Mouse (Mus musculus) limb, embryonic 15.5 days (tissue): ENCODE measurements around the gene Gna11. TPM values are rescaled to one million over a fixed set of nuclear protein-coding genes. Genes with fewer than 3 reads are reported as not detected.

ENCODE experiments used
- ATAC-seq: fragments of 200-750 bp; cut with Nextera tagmentation; 2 replicates; pipeline ENCODE4 v1.8.0; 2017; ENCODE audit warnings: low read depth, moderate TSS enrichment; ENCODE audit not compliant: insufficient number of reproducible peaks, low FRiP score, low TSS enrichment
- H3K27ac ChIP-seq: fragments of 300-500 bp; sonication (generic); 2 replicates; pipeline ENCODE4 v1.5.1; 2015; ENCODE audit warnings: moderate library complexity, mild to moderate bottlenecking, inconsistent platforms
- H3K27me3 ChIP-seq: fragments of 300-500 bp; sonication (generic); 2 replicates; pipeline ENCODE4 v1.6.1; 2015; ENCODE audit warnings: inconsistent platforms
- H3K36me3 ChIP-seq: fragments of 300-500 bp; sonication (generic); 2 replicates; pipeline ENCODE4 v1.6.1; 2015; ENCODE audit warnings: inconsistent platforms
- H3K4me1 ChIP-seq: fragments of 300-500 bp; sonication (generic); 2 replicates; pipeline ENCODE4 v1.6.1; 2015; ENCODE audit warnings: inconsistent platforms
- H3K4me2 ChIP-seq: fragments of 300-500 bp; sonication (generic); 2 replicates; pipeline ENCODE4 v1.6.1; 2015; ENCODE audit warnings: mild to moderate bottlenecking, inconsistent platforms
- H3K4me3 ChIP-seq: fragments of 300-500 bp; sonication (generic); 2 replicates; pipeline ENCODE4 v1.5.1; 2015; ENCODE audit warnings: mild to moderate bottlenecking, inconsistent platforms
- H3K9ac ChIP-seq: fragments of 300-500 bp; sonication (generic); 2 replicates; pipeline ENCODE4 v1.6.1; 2015; ENCODE audit warnings: inconsistent platforms
- H3K9me3 ChIP-seq: fragments of 300-500 bp; sonication (generic); 2 replicates; pipeline ENCODE4 v1.6.1; 2016; ENCODE audit warnings: inconsistent platforms
- WGBS: fragments of 180-500 bp; shearing (Covaris S2); methylation state at CpG from one replicate; pipeline ENCODE4 v1.1.7; 2015; 5-methylcytosine and 5-hydroxymethylcytosine counted together
- polyA plus RNA-seq: library from polyadenylated mRNA; unstranded; fragments of >200 nt; fragmentation: Nextera tagmentation; extraction: Ambion mirVana; gene quantifications from 2 replicates; pipeline ENCODE4 v1.2.1, GENCODE M21; 2015

Gna11 gene
- polyA plus RNA-seq, 1 experiment from 2014 or later, result 81.7 TPM

DNA sequence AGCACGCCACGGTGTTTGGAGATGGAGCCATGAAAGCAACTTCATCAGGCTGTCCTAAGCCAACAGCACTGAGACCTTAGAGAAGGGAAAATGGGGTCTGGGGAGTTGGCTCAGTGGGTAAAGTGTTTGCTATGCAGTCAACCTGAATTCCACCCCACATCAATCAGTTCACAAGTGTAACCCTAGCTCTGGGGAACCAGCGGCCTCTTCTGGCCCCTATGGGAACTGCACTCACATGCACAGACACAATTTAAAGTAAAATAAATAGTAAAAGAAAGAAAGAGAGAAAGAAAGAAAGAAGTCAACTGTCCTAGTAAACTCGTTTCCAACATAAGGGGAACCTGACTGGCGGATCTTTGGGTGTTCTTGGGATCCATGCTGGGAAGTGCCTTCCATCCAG lies 31.2 kb downstream of the Gna11 start:
- Histone ChIP-seq H3K4me1 (0 out of 2 replicates have a peak, but pooled peaks cover 6% of the 10 kb centered on the region), H3K4me2 (no peak overlapping the region), H3K9ac (no peak overlapping the region), H3K36me3 (no peaks in the 10 kb centered on the region), H3K27me3 (no peaks in the 10 kb centered on the region), H3K27ac (no peak overlapping the region), H3K9me3 (no peaks in the 10 kb centered on the region), H3K4me3 (no peak overlapping the region)
- ATAC-seq, result no peak
- 85% methylated on average over 5 of the region's 5 CpGs for WGBS

DNA sequence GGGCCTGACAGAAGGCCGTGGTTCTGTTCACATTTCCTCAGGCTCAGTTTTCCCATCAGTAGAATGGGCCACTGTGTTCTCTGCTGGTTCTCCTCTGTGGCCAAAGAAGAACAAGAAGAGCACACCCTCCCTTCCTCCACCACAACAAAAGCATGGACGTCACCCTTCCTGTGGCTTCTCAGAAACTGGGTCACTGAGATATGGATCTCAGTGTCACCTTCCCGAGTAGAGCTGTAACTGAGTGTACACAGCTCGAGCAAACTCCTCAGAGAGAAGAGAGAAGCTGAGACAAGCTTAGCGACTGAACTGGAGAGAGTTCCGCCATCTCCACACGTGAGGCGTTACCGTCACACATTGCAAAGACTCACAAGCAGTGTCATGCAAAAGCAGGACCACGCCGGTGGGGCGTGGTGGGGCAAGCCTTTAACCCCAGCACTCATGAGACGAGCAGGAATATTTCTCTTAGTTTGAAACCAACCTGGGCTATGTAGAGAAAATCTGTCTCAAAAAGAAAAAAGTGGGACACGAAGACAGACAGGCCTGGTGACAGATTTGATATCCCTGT lies 34.7 kb downstream of the Gna11 start:
- no peak for ATAC-seq
- Histone ChIP-seq H3K27me3 (no peaks in the 10 kb centered on the region), H3K4me1 (0 out of 2 replicates have a peak, but pooled peaks cover 6% of the 10 kb centered on the region), H3K36me3 (no peaks in the 10 kb centered on the region), H3K27ac (no peak overlapping the region), H3K4me3 (no peak overlapping the region), H3K9ac (no peak overlapping the region), H3K9me3 (no peaks in the 10 kb centered on the region), H3K4me2 (no peak overlapping the region)
- WGBS, result 71% methylated on average over 14 of the region's 14 CpGs

DNA sequence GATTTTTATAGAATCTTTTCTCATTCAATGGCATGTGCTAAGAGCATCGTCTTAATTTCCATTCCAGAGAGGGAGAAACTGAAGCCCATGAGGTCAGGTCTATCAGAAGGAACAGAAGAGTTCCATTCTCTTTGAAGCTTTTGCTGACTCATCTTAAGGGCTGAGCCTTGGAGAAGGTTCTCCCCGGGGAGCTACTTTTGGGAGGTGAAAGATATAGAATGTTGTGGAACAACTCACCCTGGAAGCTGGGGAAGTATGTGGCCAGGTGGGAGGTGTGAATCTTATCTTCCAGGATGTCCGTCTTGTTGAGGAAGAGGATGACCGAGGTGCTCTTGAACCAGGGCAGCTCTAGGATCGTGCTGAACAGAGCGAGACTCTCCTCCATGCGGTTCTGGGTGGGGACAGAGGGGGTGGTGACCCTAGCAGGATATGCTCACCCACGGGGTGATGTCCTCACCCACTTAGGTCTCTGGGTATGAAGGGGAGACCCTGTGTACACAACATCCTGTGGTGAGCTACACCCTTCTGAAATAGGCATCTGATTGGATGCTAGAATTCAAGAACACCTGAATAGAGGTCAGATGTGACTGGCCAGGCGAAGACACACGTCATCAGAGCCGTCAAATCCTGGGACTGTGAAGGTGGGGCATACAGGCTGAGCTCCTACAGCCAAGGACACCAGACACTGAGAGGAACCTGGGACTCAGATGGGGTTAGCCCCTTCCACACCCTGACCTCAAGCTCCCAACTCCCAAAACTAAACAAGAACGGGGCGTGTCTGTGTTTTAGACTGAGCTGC lies 37.1 kb downstream of the Gna11 start:
- Histone ChIP-seq H3K9ac (no peak overlapping the region), H3K4me2 (no peak overlapping the region), H3K4me1 (peaks cover 8% of the 10 kb centered on the region), H3K27me3 (peaks cover 11% of the 10 kb centered on the region), H3K9me3 (no peaks in the 10 kb centered on the region), H3K36me3 (no peaks in the 10 kb centered on the region), H3K27ac (no peak overlapping the region), H3K4me3 (no peak overlapping the region)
- ATAC-seq, result no peak
- WGBS, result 72% methylated on average over 13 of the region's 13 CpGs

DNA sequence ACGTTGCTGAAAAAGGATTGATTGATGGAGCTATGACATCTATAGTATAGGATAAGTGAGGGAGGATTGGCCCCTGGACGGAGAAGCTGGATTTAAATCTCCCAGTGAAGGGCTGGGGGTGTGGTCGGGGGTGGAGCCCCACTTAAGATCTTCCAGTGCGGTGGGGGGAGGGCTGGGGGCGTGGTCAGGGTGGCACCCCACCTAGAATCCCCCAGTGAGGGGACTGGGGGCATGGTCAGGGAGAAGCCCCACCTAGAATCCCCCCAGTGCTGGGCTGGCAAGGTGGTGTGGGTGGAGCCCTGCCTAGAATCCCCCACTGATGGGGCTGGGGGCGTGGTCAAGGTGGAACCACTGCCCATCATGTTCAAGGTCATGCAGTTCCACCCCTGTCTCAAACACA lies 37.9 kb downstream of the Gna11 start:
- H3K36me3 ChIP-seq, result no peaks in the 10 kb centered on the region
- 33% methylated on average over 6 of the region's 6 CpGs for WGBS
- ATAC-seq, result no peak

DNA sequence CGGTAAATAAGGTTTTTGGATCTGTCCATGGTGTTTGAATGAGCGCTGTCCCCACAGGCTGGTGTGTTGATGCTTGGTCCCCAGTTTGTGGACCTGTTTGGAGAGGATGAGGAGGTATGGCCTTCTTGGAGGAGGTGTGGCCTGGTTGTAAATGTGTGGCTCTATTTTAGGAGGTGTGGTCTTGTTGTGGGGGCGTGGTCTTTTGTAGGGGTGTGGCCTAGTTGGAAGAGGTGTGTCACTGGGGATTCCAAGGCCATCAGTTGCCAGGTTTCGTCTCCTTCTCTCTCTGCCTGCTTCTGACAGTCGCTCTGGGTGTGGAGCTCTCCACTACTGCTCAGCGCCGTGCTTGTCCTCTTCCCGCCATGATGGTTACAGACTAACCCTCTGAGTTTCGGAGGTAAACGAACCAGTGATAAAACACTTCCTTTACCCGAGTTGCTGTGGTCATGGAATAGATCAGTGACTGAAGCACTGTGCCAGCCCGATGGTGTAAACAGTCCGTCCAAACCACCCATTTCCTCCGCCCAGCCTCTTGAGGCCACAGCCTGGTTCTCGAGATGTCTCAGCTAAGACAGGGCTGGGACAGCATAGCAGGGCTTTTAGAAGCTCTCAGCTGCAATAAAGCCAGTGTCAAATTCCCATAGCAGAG lies 39.9 kb downstream of the Gna11 start:
- Histone ChIP-seq H3K4me2 (no peak overlapping the region), H3K4me1 (peaks cover 8% of the 10 kb centered on the region)

More for the DNA sequence above, 37.9 kb downstream of the Gna11 start:
- H3K4me2 ChIP-seq, result no peak overlapping the region
- H3K4me1 ChIP-seq, result peaks cover 11% of the 10 kb centered on the region
- H3K27ac ChIP-seq, result no peak overlapping the region
- no peak overlapping the region for H3K9ac ChIP-seq
- no peak overlapping the region for H3K4me3 ChIP-seq
- H3K27me3 ChIP-seq, result peaks cover 13% of the 10 kb centered on the region
- no peaks in the 10 kb centered on the region for H3K9me3 ChIP-seq

DNA sequence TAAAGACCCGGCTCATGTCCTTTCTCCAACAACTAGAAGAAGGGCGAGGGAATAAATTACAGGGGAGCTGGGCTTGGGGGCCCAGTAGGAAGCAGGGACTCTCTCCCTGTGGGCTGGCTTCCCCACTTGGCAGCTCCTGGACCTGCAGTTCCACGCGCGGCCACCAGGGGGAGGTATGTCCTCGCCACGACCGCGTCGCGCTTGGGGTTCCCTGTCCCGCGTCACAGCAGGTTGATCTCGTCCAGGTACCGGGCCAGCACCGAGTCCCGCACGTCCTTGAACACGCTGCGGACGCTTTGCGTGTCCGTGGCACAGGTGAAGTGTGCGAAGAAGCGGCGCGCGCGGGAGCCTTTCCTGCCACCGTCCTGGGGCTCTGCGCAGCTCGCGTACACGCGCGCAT lies 42.3 kb downstream of the Gna11 start:
- no peak for ATAC-seq

More for the DNA sequence above, 39.9 kb downstream of the Gna11 start:
- Histone ChIP-seq H3K36me3 (no peaks in the 10 kb centered on the region), H3K27me3 (peaks cover 13% of the 10 kb centered on the region), H3K27ac (no peak overlapping the region), H3K9me3 (no peaks in the 10 kb centered on the region), H3K4me3 (no peak overlapping the region), H3K9ac (no peak overlapping the region)
- no peak for ATAC-seq
- WGBS, result 76% methylated on average over 15 of the region's 15 CpGs

DNA sequence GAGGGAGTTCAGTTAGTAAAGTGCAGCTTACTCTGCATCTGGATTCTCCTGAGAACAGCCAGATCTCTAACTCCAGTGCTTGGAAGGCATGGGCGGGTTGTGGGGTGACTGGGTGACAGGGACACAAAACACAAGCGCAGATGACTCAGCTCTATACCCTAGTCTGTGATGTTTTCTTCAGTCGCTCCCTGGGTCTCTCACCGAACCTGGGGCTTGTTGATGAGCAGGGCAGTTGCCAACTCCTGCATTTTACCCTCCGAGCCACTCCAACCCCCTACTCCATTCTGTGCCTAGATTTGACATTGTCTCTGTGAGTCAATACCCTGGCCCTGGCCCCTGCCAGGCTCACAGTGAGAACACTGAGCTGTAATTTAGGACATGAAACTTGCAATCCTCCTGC lies 43.1 kb downstream of the Gna11 start:
- Histone ChIP-seq H3K4me2 (no peak overlapping the region), H3K27ac (no peak overlapping the region), H3K4me3 (no peak overlapping the region), H3K36me3 (no peaks in the 10 kb centered on the region), H3K9me3 (no peaks in the 10 kb centered on the region), H3K4me1 (peaks cover 15% of the 10 kb centered on the region), H3K9ac (no peak overlapping the region), H3K27me3 (peaks cover 13% of the 10 kb centered on the region)
- ATAC-seq, result no peak
- 82% methylated on average over 5 of the region's 5 CpGs for WGBS

More for the DNA sequence above, 42.3 kb downstream of the Gna11 start:
- Histone ChIP-seq H3K27me3 (peaks cover 13% of the 10 kb centered on the region), H3K4me3 (peak overlapping the region; percentile 36), H3K9ac (peak overlapping the region; percentile 28; the same call in 1 of the 2 replicates), H3K36me3 (no peaks in the 10 kb centered on the region), H3K9me3 (no peaks in the 10 kb centered on the region), H3K4me1 (peaks cover 8% of the 10 kb centered on the region), H3K27ac (no peak overlapping the region), H3K4me2 (peak overlapping the region; percentile 75)
- WGBS, result 9% methylated on average over 36 of the region's 36 CpGs

DNA sequence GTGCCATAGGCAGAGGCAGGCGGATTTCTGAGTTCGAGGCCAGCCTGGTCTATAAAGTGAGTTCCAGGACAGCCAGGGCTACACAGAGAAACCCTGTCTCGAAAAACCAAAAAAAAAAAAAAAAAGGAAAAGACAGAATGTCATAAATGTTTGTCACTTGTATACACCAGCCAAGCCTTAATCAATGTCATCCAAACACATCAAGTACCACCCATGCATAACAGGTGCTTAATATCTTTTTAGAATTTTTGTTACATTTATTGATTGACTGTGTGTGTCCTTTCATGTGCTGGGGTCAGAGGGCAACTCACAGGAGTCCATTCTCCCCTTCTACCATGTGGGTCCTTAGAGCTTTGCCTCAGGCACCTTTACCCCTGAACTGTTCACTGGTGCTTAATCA lies 45.0 kb downstream of the Gna11 start, which contains the start of gene S1pr4:
Gene S1pr4, minus strand, starts transcription at position 101 of the 400 bp plus-strand sequence.
- WGBS, result 77% methylated on average over 3 of the region's 3 CpGs
- H3K36me3 ChIP-seq, result no peaks in the 10 kb centered on the region
- H3K9ac ChIP-seq, result peak within 1 kb of the TSS; percentile 28; the same call in 1 of the 2 replicates
- no peak for ATAC-seq
- H3K27me3 ChIP-seq, result peaks cover 13% of the 10 kb centered on the region
- H3K27ac ChIP-seq, result no peak within 1 kb of the TSS
- no peaks in the 10 kb centered on the region for H3K9me3 ChIP-seq
- peaks cover 22% of the 10 kb centered on the region for H3K4me1 ChIP-seq
- H3K4me2 ChIP-seq, result no peak within 1 kb of the TSS
- H3K4me3 ChIP-seq, result no peak within 1 kb of the TSS

DNA sequence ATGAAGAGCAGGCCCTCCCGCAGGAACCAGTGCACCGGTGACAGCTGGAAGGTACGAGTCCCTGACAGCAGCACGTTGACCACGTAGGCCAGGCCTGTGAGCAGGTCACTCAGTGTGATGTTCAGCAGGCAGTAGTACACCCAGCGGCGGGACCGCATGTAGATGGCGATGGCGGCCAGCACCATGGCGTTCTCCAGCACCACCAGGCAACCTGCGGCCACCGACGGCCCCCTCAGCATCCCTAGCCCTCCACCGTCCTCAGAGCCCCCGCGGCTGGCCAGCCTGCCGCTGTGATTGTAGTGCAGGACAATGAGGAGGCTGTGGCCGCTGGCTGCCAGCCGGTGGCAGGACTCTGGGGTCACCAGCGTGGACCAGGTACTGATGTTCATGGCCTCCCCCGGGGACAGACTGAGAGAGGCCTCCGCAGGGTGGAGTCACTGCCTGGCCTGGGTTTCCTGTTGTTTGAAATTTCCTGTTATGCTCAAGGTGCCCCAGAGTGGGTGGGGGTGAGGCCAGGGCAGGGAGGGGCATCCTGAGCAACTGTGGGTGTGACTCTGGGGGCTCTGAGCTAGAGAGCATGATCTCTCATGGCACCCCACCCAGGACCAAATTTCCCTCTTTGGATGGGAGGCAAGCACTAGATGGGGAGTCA lies 45.6 kb downstream of the Gna11 start:
- Histone ChIP-seq H3K36me3 (no peaks in the 10 kb centered on the region), H3K9ac (peak overlapping the region; percentile 28; the same call in 1 of the 2 replicates), H3K4me1 (peaks cover 29% of the 10 kb centered on the region), H3K27ac (no peak overlapping the region), H3K4me2 (no peak overlapping the region), H3K27me3 (peaks cover 13% of the 10 kb centered on the region), H3K4me3 (no peak overlapping the region), H3K9me3 (no peaks in the 10 kb centered on the region)
- 77% methylated on average over 23 of the region's 23 CpGs for WGBS
- no peak for ATAC-seq

DNA sequence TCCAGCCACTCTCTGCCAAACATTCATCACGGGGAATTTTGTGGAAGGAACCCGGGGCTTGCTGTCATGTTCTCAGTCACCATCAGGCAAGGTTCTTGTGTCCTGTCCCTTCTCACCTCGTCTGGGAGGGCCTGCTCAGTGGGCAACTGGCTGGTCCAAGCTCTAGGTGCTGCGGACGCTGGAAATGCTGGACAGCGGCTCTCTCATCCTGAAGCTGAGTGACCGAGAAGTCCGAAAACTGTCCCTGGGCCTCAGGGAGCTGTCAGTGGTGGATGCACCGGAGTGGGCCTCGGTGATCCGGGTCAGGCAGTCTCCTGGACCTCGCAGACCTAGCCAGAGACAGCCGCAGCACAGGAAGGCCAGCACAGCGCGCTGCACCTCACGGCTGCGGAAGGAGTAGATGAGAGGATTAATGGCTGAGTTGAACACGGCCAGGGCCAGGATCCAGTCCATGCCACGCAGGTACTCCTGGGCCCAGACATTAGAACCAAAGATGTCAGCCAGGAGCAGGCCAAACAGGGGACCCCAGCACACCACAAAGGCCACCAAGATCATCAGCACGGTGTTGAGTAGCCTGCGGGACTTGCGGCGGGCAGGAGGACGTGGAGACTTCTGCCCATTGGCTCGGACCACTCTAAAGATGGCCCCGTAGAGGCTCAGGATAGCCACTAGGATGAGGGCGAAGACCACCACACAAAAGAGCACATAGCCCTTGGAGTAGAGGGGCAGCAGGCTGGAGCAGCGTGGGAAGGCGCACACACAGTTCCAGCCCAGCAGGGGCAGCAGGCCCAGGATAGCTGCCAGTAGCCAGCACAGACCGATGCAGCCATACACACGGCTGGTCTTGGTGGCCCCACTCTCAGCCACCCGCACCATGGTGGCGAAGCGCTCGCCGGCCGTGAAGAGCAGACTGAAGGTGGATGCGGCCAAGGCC lies 46.4 kb downstream of the Gna11 start:
- H3K27me3 ChIP-seq, result peaks cover 9% of the 10 kb centered on the region
- no peak overlapping the region for H3K27ac ChIP-seq
- no peak overlapping the region for H3K4me3 ChIP-seq
- 85% methylated on average over 38 of the region's 38 CpGs for WGBS
- no peak for ATAC-seq
- 0 out of 2 replicates have a peak, but pooled peaks cover 5% of the 10 kb centered on the region for H3K36me3 ChIP-seq
- peaks cover 37% of the 10 kb centered on the region for H3K4me1 ChIP-seq
- no peak overlapping the region for H3K4me2 ChIP-seq
- H3K9me3 ChIP-seq, result no peaks in the 10 kb centered on the region
- no peak overlapping the region; the same call in 1 of the 2 replicates for H3K9ac ChIP-seq
